Mouse (Mus musculus) embryo, embryonic 9.5 days (tissue): ENCODE data around the gene Wnt5b.

ENCODE experiments used
- DNase-seq: peaks from one replicate; pipeline ENCODE4 v3.0.0-alpha.2; 2017; ENCODE audit errors: extremely low spot score

Wnt5b gene

DNA sequence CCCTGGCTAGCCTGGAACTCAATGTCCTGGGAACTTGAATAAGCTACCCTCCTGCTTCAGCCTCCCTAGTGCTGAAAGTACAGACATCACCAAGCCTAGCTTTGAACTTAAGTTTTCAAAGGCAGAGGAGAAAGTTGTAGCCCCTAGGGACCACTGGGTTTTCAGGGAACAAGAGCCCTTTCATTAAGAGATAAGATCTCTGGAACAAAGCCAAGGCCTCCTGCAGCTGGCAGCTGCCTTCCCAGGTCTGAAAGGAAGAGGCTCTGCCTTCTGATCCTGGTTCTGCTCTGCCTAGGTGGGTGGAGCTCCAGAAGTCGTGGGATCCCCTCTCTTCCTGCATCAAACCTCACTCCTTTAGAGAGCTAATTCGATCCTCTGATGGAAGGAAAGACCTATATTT, 58.7 kb downstream of the Wnt5b start:
- DNase-seq: no peak

DNA sequence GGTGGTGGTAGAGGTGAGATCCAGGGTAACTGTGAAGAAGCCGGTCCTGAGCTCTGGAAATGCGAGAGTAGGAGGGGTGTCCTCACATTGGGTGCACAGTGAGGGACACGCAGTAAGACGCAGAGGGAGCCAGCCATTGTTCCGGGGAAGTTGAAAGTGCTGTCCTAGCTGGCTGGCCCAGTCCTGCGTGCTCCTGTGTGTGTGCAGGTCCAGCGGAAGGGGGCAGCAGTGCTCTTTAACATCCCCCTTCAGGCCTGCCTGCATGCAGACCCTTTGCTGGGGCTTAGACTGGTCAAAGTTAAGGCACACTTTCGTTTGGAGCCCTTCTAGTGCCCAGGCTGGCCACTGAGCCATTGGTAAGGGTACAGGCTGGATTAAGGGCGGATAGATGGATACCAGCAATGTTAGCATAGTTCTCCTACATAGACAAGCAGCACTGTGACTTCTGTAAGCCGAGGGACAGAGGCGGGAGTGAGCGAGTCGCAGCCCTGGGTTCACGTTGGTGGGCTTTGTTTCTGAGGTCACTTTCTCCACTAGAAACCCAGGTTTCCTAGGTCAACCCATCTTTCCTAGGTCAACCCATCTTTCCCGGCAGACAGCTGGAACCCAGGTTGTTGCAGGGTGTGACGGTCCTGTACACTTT, 61.1 kb downstream of the Wnt5b start:
- DNase-seq: peak; percentile 75

DNA sequence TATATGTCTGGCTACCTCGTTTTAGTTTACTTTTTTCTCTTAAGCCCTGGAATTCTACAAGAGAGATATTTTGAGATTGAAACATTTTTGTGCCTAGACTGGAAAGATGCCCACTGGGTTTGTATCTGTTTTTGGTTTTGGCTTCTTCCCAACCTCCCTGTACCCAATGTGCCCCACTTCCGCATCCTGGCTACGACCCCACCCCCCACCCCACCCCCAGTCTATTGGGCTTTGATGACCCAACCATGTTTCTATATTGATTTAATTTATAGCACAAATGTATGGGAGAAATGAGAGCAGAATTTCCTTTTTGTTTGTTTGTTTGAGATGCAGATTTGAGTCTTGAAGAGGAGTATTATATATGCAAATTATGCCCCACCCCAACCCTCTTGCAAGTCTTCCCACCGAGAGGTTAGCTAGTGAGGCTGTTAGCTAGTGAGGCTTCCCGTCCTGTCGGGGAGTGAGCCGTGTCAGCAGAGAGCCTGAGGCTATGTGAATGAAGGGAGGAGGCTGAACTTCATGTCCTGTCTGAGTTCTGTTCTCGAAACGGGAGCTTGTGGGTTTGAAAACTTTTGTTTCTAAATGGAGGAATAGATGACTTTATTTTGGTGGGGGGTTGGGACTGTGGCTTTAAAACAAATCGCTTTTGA, 62.3 kb downstream of the Wnt5b start:
- DNase-seq: peak; percentile 54

GRCm38 (mm10) chr6:119480706-119481331, 63.3 kb downstream of the Wnt5b start:
- DNase-seq: peak; percentile 51

- DNase-seq: peak; percentile 66
Measured at GRCm38 (mm10) chr6:119479876-119480705, 64.1 kb downstream of the Wnt5b start.

- no peak for DNase-seq
Measured at GRCm38 (mm10) chr6:119479343-119479875, 64.7 kb downstream of the Wnt5b start, which contains the start of gene Fbxl14. Fbxl14 (plus strand) TSS chr6:119479668.

GRCm38 (mm10) chr6:119478560-119479342, 65.4 kb downstream of the Wnt5b start:
- DNase-seq: peak; percentile 90

- DNase-seq: no peak
Measured at GRCm38 (mm10) chr6:119477686-119478310, 66.3 kb downstream of the Wnt5b start.

DNA sequence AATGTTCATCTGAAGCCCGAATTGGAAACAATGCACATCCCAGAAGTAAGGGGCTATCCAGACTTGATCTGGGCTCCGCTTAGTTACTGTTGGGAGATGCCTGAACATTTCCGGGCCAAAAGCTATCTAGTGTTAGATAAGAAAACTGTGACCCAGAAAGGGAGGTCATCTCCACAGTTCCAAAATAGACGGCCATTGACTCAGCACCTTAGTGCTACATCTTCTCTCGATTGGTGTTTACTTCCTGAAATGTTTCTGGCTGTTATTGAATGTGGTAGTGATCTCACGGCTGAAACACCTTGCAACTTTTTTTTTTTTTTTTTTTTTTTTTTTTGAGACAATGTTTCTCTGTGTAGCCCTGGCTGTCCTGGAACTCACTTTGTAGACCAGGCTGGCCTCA, 68.2 kb downstream of the Wnt5b start:
- no peak for DNase-seq

DNA sequence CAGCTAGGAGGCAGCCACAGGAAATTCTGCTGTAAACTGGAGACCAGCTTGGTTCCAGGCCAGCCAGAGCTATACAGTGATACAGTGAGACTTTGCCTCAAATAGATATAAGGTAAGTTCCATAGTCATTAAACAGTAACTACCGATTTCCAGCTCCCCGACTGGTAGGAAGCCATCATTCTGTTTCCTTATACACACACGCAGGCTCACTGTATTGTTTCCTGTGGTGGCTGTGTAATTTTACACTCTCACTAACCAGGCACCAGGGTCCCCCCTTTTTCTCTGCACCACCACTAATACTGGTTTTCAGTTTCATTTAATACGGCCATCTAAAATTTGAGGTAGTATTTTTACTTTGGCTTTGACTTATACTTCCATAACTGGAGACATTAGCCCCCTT, 70.2 kb downstream of the Wnt5b start:
- DNase-seq: no peak

GRCm38 (mm10) chr6:119473446-119473845, 70.7 kb downstream of the Wnt5b start:
- DNase-seq: no peak

DNA sequence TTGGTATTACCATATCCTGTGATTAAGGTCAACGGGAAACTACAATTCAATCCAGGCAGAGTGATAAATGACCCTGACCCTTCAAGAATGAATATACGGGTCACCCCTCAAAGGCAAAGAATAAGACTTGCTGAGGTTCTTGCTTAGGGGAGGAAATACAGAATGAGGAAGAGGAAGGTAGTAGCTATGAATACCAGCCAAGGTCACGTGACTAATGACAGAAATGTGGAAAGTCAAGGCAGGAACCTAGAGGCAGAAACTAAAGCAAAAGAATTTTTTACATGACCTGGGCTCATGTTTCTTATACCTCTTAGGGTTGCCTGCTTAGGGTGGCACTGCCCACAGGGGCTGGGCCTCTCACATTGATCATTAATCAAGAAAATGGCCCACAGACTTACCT, 71.4 kb downstream of the Wnt5b start:
- no peak for DNase-seq

GRCm38 (mm10) chr6:119472135-119472534, 72.0 kb downstream of the Wnt5b start:
- DNase-seq: peak; percentile 53

- no peak for DNase-seq
Measured at GRCm38 (mm10) chr6:119470777-119471176, 73.4 kb downstream of the Wnt5b start.

- DNase-seq: no peak
Measured at GRCm38 (mm10) chr6:119467785-119468059, 76.4 kb downstream of the Wnt5b start.

DNA sequence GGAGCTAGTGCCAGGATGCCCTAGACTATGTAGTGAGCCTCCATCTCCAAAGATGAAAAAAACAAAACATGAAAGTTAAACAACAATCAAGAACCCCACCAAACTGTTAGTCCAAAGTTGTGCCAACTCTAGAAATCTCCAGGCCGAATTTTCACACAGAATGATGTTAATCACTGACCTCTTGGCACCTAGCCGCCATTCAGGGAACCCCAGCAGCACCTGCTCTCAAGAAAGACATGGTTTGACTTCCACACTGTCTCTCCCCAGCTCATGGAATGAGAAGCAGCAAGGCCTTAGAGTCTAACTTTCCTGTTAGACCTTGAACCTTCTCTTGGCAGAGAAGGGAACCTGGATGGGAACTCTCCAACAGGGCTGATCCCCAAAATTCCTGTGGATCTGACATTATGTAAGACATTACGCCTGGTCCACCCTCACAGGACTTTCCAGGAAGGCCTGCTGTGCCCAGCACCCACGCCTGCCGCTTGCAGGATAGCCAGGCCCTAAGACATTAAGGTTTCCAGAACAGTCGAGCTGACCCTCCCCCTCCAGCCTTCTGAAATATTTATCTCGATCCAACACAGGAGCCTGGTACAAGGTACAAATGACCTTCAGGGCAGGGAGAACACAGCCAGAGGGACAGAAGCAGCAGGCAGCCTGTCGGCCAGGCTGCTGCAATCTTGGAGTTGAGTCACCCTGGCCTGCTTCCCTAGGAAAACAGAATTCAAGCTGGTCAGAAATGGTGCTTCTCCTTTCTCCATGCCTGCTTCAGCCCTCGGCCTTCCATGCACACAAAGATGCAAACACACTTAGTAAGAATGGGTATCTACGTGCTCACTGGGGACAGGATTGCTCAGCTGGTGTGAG, 77.0 kb downstream of the Wnt5b start:
- no peak for DNase-seq

GRCm38 (mm10) chr6:119466161-119466560, 78.0 kb downstream of the Wnt5b start:
- no peak for DNase-seq

DNA sequence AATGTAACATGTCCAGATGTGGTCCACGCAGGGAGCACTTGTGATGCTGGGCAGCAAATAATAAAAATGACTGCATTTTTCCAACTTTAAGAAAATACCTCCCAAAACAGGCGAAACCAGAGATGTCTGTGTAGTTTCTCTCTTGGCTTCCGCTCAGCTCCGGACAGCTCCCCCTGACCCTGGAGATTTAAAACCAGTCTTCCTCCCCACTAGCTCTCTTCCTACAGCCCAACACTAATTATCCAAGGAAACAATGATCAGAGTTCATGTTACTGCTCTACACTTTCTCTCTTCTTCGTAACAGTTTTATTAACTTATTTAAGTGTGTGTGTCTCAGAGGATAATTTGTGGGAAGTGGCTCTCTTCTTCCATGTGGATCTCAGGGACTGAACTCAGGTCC, 83.8 kb downstream of the Wnt5b start:
- DNase-seq: no peak

DNA sequence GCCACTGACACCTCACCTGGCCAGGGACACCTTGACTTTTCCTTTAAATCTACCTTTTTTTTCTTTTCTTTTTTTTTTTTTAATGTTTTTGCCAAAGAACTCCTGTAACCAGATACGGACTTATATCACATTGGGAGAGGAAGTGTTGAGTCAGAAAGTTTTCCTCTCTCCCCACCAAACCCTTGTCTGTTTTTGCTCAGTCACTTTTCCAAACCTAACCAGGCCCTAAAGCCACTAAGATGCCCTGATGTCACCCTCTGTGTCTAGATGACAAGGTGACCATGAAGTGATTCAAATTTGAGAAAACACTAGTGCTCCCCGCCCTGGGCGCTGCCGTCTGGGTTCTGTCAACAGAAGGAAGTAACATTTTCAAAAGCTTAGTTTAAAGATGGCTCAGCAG, 85.1 kb downstream of the Wnt5b start:
- no peak for DNase-seq

GRCm38 (mm10) chr6:119458166-119458565, 86.0 kb downstream of the Wnt5b start:
- no peak for DNase-seq
